Mouse (Mus musculus): ENCODE measurements around the gene Ptprd. TPM values are rescaled to one million over a fixed set of nuclear protein-coding genes. Genes with fewer than 3 reads are reported as not detected.
"Not testable (repeated sequence)": the region's sequence is repeated elsewhere in the genome, so short reads cannot be mapped to it uniquely, and the experiment has no call there.

Ptprd gene
- total RNA-seq, 1 experiment: 1.3 TPM

DNA sequence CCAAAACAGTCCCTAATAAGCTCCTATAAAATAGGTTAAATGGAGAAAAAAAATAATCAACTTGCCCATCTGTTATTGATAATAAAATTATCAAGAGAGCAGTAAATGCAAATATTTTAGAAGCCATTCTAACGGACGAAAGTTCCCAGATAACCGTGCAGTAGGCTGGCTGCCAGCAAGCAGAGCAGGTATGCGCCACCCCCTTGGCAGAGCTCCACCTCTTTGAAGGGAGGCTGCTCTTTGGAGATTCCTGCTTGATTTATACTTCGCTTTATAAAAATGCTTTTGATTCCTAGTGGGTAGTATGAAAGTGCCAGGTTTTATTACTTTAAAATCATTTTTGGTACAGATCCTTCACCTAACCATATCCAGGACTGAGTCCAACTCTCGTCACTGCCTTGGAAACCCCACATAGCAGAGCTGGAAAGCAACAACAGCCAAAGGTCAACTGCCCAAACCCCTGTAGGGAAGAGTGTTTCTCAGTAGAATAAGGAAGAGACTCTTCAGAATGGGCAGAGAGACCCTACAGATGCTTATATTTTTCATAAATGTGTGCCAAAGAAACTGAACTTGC lies 1770.9 kb downstream of the Ptprd start:
- no peak for DNase-seq (ENCODE audit: low read depth, low spot score)
- TF ChIP-seq HCFC1 (IDR thresholded peaks at IDR 0.05; ENCODE audit: borderline replicate concordance, insufficient read depth, low read length) (no peak), CHD2 (IDR thresholded peaks at IDR 0.05; ENCODE audit: low read depth, low read length) (no peak), MAFK (IDR thresholded peaks at IDR 0.05; ENCODE audit: insufficient read depth, low read depth, low read length) (no peak), ZC3H11A (IDR thresholded peaks at IDR 0.05; ENCODE audit: borderline replicate concordance, low read depth, low read length) (no peak), ZNF384 (IDR thresholded peaks at IDR 0.05; ENCODE audit: low read depth, low read length) (no peak)
- H3K4me1 ChIP-seq (ENCODE audit: control insufficient read depth in 2 of 2, insufficient read depth in 2 of 2, low read length in 2 of 2, poor library complexity in 1 of 2): no peaks in the 10 kb centered on the region
- no peaks in the 10 kb centered on the region for H3K36me3 ChIP-seq (ENCODE audit: control insufficient read depth, insufficient read depth, low read length, poor library complexity, severe bottlenecking)
- H3K9me3 ChIP-seq (ENCODE audit: control insufficient read depth, insufficient read depth, low read depth, low read length): no peaks in the 10 kb centered on the region
- H3K27ac ChIP-seq (ENCODE audit: insufficient read depth, low read depth, low read length, poor library complexity, severe bottlenecking): no peak overlapping the region
- in situ Hi-C loops (cut with MboI; ENCODE audit: low sequenced_read_pairs in 2 of 2, unreplicated experiment in 2 of 2): no loop called here
- no peak overlapping the region for H3K9ac ChIP-seq (ENCODE audit: insufficient read depth, low read depth, low read length, poor library complexity, severe bottlenecking)
- no peak overlapping the region for H3K4me3 ChIP-seq (ENCODE audit: insufficient read depth in 1 of 2, low read depth in 1 of 2, low read length in 2 of 2, poor library complexity in 1 of 2, severe bottlenecking in 1 of 2)

DNA sequence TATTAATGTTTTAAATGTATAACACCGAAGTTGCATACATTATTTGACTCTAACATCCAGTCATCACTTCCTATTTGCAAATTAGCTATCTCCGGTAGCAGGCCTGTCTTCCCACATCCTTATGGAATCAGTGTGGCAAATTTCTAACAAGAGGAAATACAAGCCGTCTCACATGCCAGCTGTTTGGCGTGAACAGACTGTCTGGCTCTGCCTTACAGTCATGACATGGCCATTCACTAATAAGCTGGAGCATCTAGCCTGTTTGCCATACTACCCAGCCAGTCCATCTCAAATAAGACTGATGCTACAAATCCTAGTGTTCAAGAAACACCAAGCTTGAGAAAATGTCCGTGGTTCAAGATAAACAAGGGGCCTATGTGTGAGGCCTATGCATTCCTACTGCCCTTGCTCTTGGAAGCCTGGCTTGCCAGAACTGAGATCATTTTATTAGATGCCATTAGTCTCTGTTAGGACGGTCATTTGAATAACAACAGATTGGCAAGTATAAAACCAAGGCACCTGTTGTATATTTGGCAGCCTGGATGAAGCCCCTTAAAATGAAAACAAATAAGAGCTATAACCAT lies 1773.2 kb downstream of the Ptprd start:
- no peak for DNase-seq (ENCODE audit: low read depth, low spot score)
- no peak overlapping the region for H3K27ac ChIP-seq (ENCODE audit: insufficient read depth, low read depth, low read length, poor library complexity, severe bottlenecking)
- H3K36me3 ChIP-seq (ENCODE audit: control insufficient read depth, insufficient read depth, low read length, poor library complexity, severe bottlenecking): no peaks in the 10 kb centered on the region
- in situ Hi-C loops (cut with MboI; ENCODE audit: low sequenced_read_pairs in 2 of 2, unreplicated experiment in 2 of 2): no loop called here
- no peak overlapping the region for H3K9ac ChIP-seq (ENCODE audit: insufficient read depth, low read depth, low read length, poor library complexity, severe bottlenecking)
- TF ChIP-seq CHD2 (IDR thresholded peaks at IDR 0.05; ENCODE audit: low read depth, low read length) (no peak), ZC3H11A (IDR thresholded peaks at IDR 0.05; ENCODE audit: borderline replicate concordance, low read depth, low read length) (no peak), MAFK (IDR thresholded peaks at IDR 0.05; ENCODE audit: insufficient read depth, low read depth, low read length) (no peak), ZNF384 (IDR thresholded peaks at IDR 0.05; ENCODE audit: low read depth, low read length) (no peak), HCFC1 (IDR thresholded peaks at IDR 0.05; ENCODE audit: borderline replicate concordance, insufficient read depth, low read length) (no peak)
- no peaks in the 10 kb centered on the region for H3K4me1 ChIP-seq (ENCODE audit: control insufficient read depth in 2 of 2, insufficient read depth in 2 of 2, low read length in 2 of 2, poor library complexity in 1 of 2)
- no peak overlapping the region for H3K4me3 ChIP-seq (ENCODE audit: insufficient read depth in 1 of 2, low read depth in 1 of 2, low read length in 2 of 2, poor library complexity in 1 of 2, severe bottlenecking in 1 of 2)
- H3K9me3 ChIP-seq (ENCODE audit: control insufficient read depth, insufficient read depth, low read depth, low read length): no peaks in the 10 kb centered on the region

DNA sequence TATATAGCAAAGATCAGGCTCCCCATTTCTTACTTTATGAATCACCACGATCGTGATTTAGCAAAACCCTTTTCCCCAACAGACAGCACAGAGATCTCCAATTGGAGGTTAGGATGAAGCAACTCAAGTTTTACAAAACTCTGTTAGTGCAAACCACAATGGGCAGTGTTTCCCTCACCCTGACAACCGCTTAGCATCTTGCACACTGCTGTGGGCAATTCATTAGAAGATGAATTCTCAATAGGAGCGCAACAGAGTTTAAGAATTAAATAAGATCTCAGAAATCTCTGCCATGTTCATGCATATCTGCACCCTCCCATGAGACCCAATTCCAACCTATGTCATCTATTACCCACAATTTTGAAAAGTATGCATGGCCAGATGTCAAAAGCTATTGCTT lies 1773.7 kb downstream of the Ptprd start:
- in situ Hi-C loops (cut with MboI; ENCODE audit: low sequenced_read_pairs in 2 of 2, unreplicated experiment in 2 of 2): no loop called here
- TF ChIP-seq HCFC1 (IDR thresholded peaks at IDR 0.05; ENCODE audit: borderline replicate concordance, insufficient read depth, low read length) (no peak), MAFK (IDR thresholded peaks at IDR 0.05; ENCODE audit: insufficient read depth, low read depth, low read length) (no peak)
- Histone ChIP-seq H3K36me3 (ENCODE audit: control insufficient read depth, insufficient read depth, low read length, poor library complexity, severe bottlenecking) (no peaks in the 10 kb centered on the region), H3K9ac (ENCODE audit: insufficient read depth, low read depth, low read length, poor library complexity, severe bottlenecking) (no peak overlapping the region), H3K4me3 (ENCODE audit: insufficient read depth in 1 of 2, low read depth in 1 of 2, low read length in 2 of 2, poor library complexity in 1 of 2, severe bottlenecking in 1 of 2) (no peak overlapping the region), H3K27ac (ENCODE audit: insufficient read depth, low read depth, low read length, poor library complexity, severe bottlenecking) (no peak overlapping the region), H3K9me3 (ENCODE audit: control insufficient read depth, insufficient read depth, low read depth, low read length) (no peaks in the 10 kb centered on the region), H3K4me1 (ENCODE audit: control insufficient read depth in 2 of 2, insufficient read depth in 2 of 2, low read length in 2 of 2, poor library complexity in 1 of 2) (no peaks in the 10 kb centered on the region)
- no peak for DNase-seq (ENCODE audit: low read depth, low spot score)

DNA sequence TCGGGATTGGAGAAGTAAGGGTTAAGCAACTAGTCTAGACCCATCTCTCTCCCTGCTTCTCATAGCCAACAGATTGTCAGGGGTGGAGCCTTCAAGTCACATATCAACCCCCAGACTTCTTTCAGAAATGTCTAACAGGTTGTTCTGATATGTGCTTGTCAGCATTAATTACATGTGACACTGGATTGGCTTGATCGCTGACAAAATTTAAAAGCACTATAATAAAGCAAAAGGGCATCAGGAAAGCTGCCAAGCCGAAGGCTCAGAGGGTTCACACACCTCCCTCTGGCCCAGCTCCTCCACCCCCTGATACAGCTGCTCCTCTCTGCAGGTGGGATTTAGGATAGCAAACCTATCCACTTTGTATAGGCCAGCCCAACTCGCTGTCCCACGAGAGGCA lies 1775.8 kb downstream of the Ptprd start:
- no peak overlapping the region for H3K9ac ChIP-seq (ENCODE audit: insufficient read depth, low read depth, low read length, poor library complexity, severe bottlenecking)
- in situ Hi-C loops (cut with MboI; ENCODE audit: low sequenced_read_pairs in 2 of 2, unreplicated experiment in 2 of 2): no loop called here
- H3K4me1 ChIP-seq (ENCODE audit: control insufficient read depth in 2 of 2, insufficient read depth in 2 of 2, low read length in 2 of 2, poor library complexity in 1 of 2): no peaks in the 10 kb centered on the region
- TF ChIP-seq CHD2 (IDR thresholded peaks at IDR 0.05; ENCODE audit: low read depth, low read length): no peak
- TF ChIP-seq ZNF384 (IDR thresholded peaks at IDR 0.05; ENCODE audit: low read depth, low read length): no peak
- TF ChIP-seq ZC3H11A (IDR thresholded peaks at IDR 0.05; ENCODE audit: borderline replicate concordance, low read depth, low read length): no peak
- TF ChIP-seq MAFK (IDR thresholded peaks at IDR 0.05; ENCODE audit: insufficient read depth, low read depth, low read length): no peak
- TF ChIP-seq HCFC1 (IDR thresholded peaks at IDR 0.05; ENCODE audit: borderline replicate concordance, insufficient read depth, low read length): no peak
- H3K36me3 ChIP-seq (ENCODE audit: control insufficient read depth, insufficient read depth, low read length, poor library complexity, severe bottlenecking): no peaks in the 10 kb centered on the region
- no peaks in the 10 kb centered on the region for H3K9me3 ChIP-seq (ENCODE audit: control insufficient read depth, insufficient read depth, low read depth, low read length)
- no peak overlapping the region for H3K4me3 ChIP-seq (ENCODE audit: insufficient read depth in 1 of 2, low read depth in 1 of 2, low read length in 2 of 2, poor library complexity in 1 of 2, severe bottlenecking in 1 of 2)
- H3K27ac ChIP-seq (ENCODE audit: insufficient read depth, low read depth, low read length, poor library complexity, severe bottlenecking): no peak overlapping the region
- DNase-seq (ENCODE audit: low read depth, low spot score): no peak

DNA sequence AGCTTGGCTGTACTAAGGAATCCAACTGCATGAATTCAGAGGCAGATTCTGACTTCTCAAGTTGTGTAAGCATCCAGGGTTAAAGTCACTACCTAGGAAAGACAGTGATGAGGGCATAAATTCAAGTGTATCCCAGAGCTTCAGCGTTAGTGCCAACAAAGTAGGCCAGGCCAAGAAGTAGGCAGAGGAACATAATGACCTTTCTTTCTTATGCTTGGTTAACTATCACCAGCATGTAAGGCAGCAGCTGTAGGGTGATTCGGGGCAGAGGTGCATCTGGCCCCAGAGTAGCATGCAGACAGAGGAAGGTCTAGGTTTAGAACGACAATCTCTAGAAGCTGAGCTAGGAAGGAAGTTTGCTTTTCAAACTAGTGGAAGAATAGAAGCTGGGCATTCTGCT lies 1782.0 kb downstream of the Ptprd start:
- H3K27ac ChIP-seq (ENCODE audit: insufficient read depth, low read depth, low read length, poor library complexity, severe bottlenecking): no peak overlapping the region
- in situ Hi-C loops (cut with MboI; ENCODE audit: low sequenced_read_pairs in 2 of 2, unreplicated experiment in 2 of 2): no loop called here
- H3K4me1 ChIP-seq (ENCODE audit: control insufficient read depth in 2 of 2, insufficient read depth in 2 of 2, low read length in 2 of 2, poor library complexity in 1 of 2): no peaks in the 10 kb centered on the region
- no peak overlapping the region for H3K9ac ChIP-seq (ENCODE audit: insufficient read depth, low read depth, low read length, poor library complexity, severe bottlenecking)
- no peaks in the 10 kb centered on the region for H3K9me3 ChIP-seq (ENCODE audit: control insufficient read depth, insufficient read depth, low read depth, low read length)
- no peak for DNase-seq (ENCODE audit: low read depth, low spot score)
- H3K36me3 ChIP-seq (ENCODE audit: control insufficient read depth, insufficient read depth, low read length, poor library complexity, severe bottlenecking): no peaks in the 10 kb centered on the region
- H3K4me3 ChIP-seq (ENCODE audit: insufficient read depth in 1 of 2, low read depth in 1 of 2, low read length in 2 of 2, poor library complexity in 1 of 2, severe bottlenecking in 1 of 2): no peak overlapping the region
- TF ChIP-seq ZNF384 (IDR thresholded peaks at IDR 0.05; ENCODE audit: low read depth, low read length): no peak
- no peak for TF ChIP-seq MAFK (IDR thresholded peaks at IDR 0.05; ENCODE audit: insufficient read depth, low read depth, low read length)
- TF ChIP-seq ZC3H11A (IDR thresholded peaks at IDR 0.05; ENCODE audit: borderline replicate concordance, low read depth, low read length): no peak
- TF ChIP-seq HCFC1 (IDR thresholded peaks at IDR 0.05; ENCODE audit: borderline replicate concordance, insufficient read depth, low read length): no peak
- TF ChIP-seq CHD2 (IDR thresholded peaks at IDR 0.05; ENCODE audit: low read depth, low read length): no peak

DNA sequence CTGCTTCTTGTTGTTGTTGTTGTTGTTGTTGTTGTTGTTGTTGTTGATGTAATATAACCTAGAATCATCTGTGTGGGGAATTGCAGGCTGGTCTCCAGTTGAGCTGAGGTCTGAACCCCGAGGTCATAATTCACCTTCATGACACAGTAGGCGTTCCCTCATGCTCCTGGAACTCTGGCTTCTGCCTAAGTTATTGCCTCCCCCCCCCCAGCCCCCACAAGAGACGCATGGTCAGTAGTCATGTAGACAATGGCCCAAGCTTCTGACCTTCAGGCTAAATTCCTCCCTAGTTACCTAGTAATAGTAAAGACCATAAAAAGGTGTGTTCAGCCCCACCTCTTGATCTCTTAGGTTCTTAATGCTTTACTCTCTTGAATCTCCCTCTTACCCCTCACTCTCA lies 1784.7 kb downstream of the Ptprd start:
- H3K4me1 ChIP-seq (ENCODE audit: control insufficient read depth in 2 of 2, insufficient read depth in 2 of 2, low read length in 2 of 2, poor library complexity in 1 of 2); H3K4me3 ChIP-seq (ENCODE audit: insufficient read depth in 1 of 2, low read depth in 1 of 2, low read length in 2 of 2, poor library complexity in 1 of 2, severe bottlenecking in 1 of 2); H3K27ac ChIP-seq (ENCODE audit: insufficient read depth, low read depth, low read length, poor library complexity, severe bottlenecking); H3K9me3 ChIP-seq (ENCODE audit: control insufficient read depth, insufficient read depth, low read depth, low read length); DNase-seq (ENCODE audit: low read depth, low spot score); H3K36me3 ChIP-seq (ENCODE audit: control insufficient read depth, insufficient read depth, low read length, poor library complexity, severe bottlenecking); H3K9ac ChIP-seq (ENCODE audit: insufficient read depth, low read depth, low read length, poor library complexity, severe bottlenecking); in situ Hi-C loops (cut with MboI; ENCODE audit: low sequenced_read_pairs in 2 of 2, unreplicated experiment in 2 of 2): not testable (repeated sequence)
